Mouse (Mus musculus) erythroblast, embryonic 14.5 days (primary cell): ENCODE data around the gene Ctf2. TPM values are rescaled to one million over a fixed set of nuclear protein-coding genes. Genes with fewer than 3 reads are reported as not detected.
"Not testable (repeated sequence)": the region's sequence is repeated elsewhere in the genome, so short reads cannot be mapped to it uniquely, and the experiment has no call there.

Source experiments
- H3K27me3 ChIP-seq: 2 replicates; pipeline ENCODE4 v1.6.1; 2012; ENCODE audit warnings: inconsistent platforms; ENCODE audit not compliant: control insufficient read depth
- H3K36me3 ChIP-seq: 2 replicates; pipeline ENCODE4 v1.6.1; 2012; ENCODE audit warnings: mild to moderate bottlenecking, inconsistent platforms; ENCODE audit not compliant: control insufficient read depth
- H3K4me1 ChIP-seq: 2 replicates; pipeline ENCODE4 v1.6.1; 2012; ENCODE audit warnings: inconsistent platforms; ENCODE audit not compliant: control insufficient read depth
- H3K4me3 ChIP-seq: replicated peaks from 2 replicates; pipeline ENCODE3; 2012; ENCODE audit warnings: moderate library complexity, mild to moderate bottlenecking, inconsistent platforms
- H3K9me3 ChIP-seq: 2 replicates; pipeline ENCODE4 v1.6.1; 2012; ENCODE audit warnings: low read length, inconsistent platforms, mixed read lengths; ENCODE audit not compliant: control insufficient read depth
- GATA1 ChIP-seq: IDR thresholded peaks from 2 replicates; pipeline ENCODE4 v1.6.1; 2012; ENCODE audit warnings: low read length, inconsistent platforms, mixed read lengths
- TAL1 ChIP-seq: IDR thresholded peaks from 3 replicates; pipeline ENCODE4 v1.6.1; 2012; ENCODE audit warnings: low read length, inconsistent platforms, mixed read lengths
- polyA plus RNA-seq: library from polyadenylated mRNA; stranded (reverse); fragments of >175 nt; gene quantifications from 2 replicates; pipeline ENCODE4 v1.2.3, GENCODE M21; 2012

Gene Ctf2
- 0.02 TPM in 1 of 2 replicates, not detected in the other for polyA plus RNA-seq

- not testable (repeated sequence) for H3K9me3 ChIP-seq, H3K27me3 ChIP-seq, H3K4me3 ChIP-seq, H3K36me3 ChIP-seq, H3K4me1 ChIP-seq
Observed at GRCm38 (mm10) chr7:127732066-127732465, at the start of gene Ctf2. TSS of gene Ctf2 (minus strand) at chr7:127732166.

- TF ChIP-seq TAL1 (no peak), GATA1 (no peak)
- Histone ChIP-seq H3K4me3 (peak overlapping the region; percentile 78), H3K27me3 (no peaks in the 10 kb centered on the region), H3K36me3 (peaks cover 51% of the 10 kb centered on the region), H3K4me1 (peaks cover 48% of the 10 kb centered on the region), H3K9me3 (no peaks in the 10 kb centered on the region)
Observed at GRCm38 (mm10) chr7:127778350-127778749, 46.4 kb upstream of the Ctf2 start.

- H3K36me3 ChIP-seq, result peaks cover 46% of the 10 kb centered on the region
- peaks cover 49% of the 10 kb centered on the region for H3K4me1 ChIP-seq
- H3K27me3 ChIP-seq, result no peaks in the 10 kb centered on the region
- peak overlapping the region; percentile 78 for H3K4me3 ChIP-seq
- no peak for TF ChIP-seq GATA1
- no peak for TF ChIP-seq TAL1
- H3K9me3 ChIP-seq, result no peaks in the 10 kb centered on the region
Observed at GRCm38 (mm10) chr7:127777474-127778266, 45.7 kb upstream of the Ctf2 start.

GRCm38 (mm10) chr7:127776878-127777473 is 45.0 kb upstream of the Ctf2 start:
- Histone ChIP-seq H3K27me3 (no peaks in the 10 kb centered on the region), H3K9me3 (no peaks in the 10 kb centered on the region), H3K36me3 (peaks cover 39% of the 10 kb centered on the region), H3K4me3 (peak overlapping the region; percentile 78), H3K4me1 (peaks cover 54% of the 10 kb centered on the region)
- TF ChIP-seq TAL1 (no peak), GATA1 (no peak)

GRCm38 (mm10) chr7:127776426-127776825 is 44.5 kb upstream of the Ctf2 start, which contains the start of gene Setd1a:
TSS of gene Setd1a (plus strand) at chr7:127776670.
- H3K9me3 ChIP-seq, result no peaks in the 10 kb centered on the region
- no peaks in the 10 kb centered on the region for H3K27me3 ChIP-seq
- TF ChIP-seq GATA1 (no peak), TAL1 (no peak)
- peaks cover 34% of the 10 kb centered on the region for H3K36me3 ChIP-seq
- H3K4me1 ChIP-seq, result peaks cover 59% of the 10 kb centered on the region
- peak within 1 kb of the TSS; percentile 78 for H3K4me3 ChIP-seq

GRCm38 (mm10) chr7:127775837-127776236 is 43.9 kb upstream of the Ctf2 start:
- Histone ChIP-seq H3K4me1 (peaks cover 63% of the 10 kb centered on the region), H3K4me3 (peak overlapping the region; percentile 78), H3K36me3 (peaks cover 28% of the 10 kb centered on the region)
- not testable (repeated sequence) for H3K27me3 ChIP-seq, H3K9me3 ChIP-seq

- Histone ChIP-seq H3K4me3 (no peak overlapping the region), H3K9me3 (no peaks in the 10 kb centered on the region), H3K4me1 (peaks cover 74% of the 10 kb centered on the region), H3K27me3 (peaks cover 2% of the 10 kb centered on the region; the same call in 1 of the 2 replicates), H3K36me3 (peaks cover 8% of the 10 kb centered on the region)
- no peak for TF ChIP-seq GATA1
- no peak for TF ChIP-seq TAL1
Observed at GRCm38 (mm10) chr7:127773664-127774384, 41.9 kb upstream of the Ctf2 start.

GRCm38 (mm10) chr7:127772557-127772956 is 40.6 kb upstream of the Ctf2 start:
- Histone ChIP-seq H3K9me3 (no peaks in the 10 kb centered on the region), H3K36me3 (peaks cover 4% of the 10 kb centered on the region), H3K27me3 (peaks cover 2% of the 10 kb centered on the region; the same call in 1 of the 2 replicates), H3K4me1 (peaks cover 75% of the 10 kb centered on the region), H3K4me3 (no peak overlapping the region)
- TF ChIP-seq GATA1 (no peak), TAL1 (no peak)

- Histone ChIP-seq H3K4me3 (no peak overlapping the region), H3K36me3 (peaks cover 7% of the 10 kb centered on the region), H3K27me3 (peaks cover 2% of the 10 kb centered on the region; the same call in 1 of the 2 replicates), H3K4me1 (peaks cover 80% of the 10 kb centered on the region), H3K9me3 (no peaks in the 10 kb centered on the region)
- TF ChIP-seq TAL1 (no peak), GATA1 (no peak)
Observed at GRCm38 (mm10) chr7:127772080-127772479, 40.1 kb upstream of the Ctf2 start.
